Mouse (Mus musculus) heart, postnatal 25 days (tissue): Measurements from ENCODE around the gene Hist1h2bf. TPM values are rescaled to one million over a fixed set of nuclear protein-coding genes. Genes with fewer than 3 reads are reported as not detected.
"Not testable (repeated sequence)": the region's sequence is repeated elsewhere in the genome, so short reads cannot be mapped to it uniquely, and the experiment has no call there.

Source experiments
- DNase-seq: peaks from one replicate; pipeline ENCODE4 v3.0.0; 2022; ENCODE audit warnings: low spot score
- intact Hi-C: fragments of 180-260 bp; cut with DNase I; formaldehyde crosslinking; loops from one replicate; pipeline ENCODE4 v1.15.1; 2025
- total RNA-seq, 2 experiments: library from RNA; stranded (reverse); gene quantifications; 2 replicates each; pipeline ENCODE4 v1.2.3; 2021

The Hist1h2bf gene
- total RNA-seq, 2 experiments from 2014 or later, result 16.8 to 17.6 TPM

DNA sequence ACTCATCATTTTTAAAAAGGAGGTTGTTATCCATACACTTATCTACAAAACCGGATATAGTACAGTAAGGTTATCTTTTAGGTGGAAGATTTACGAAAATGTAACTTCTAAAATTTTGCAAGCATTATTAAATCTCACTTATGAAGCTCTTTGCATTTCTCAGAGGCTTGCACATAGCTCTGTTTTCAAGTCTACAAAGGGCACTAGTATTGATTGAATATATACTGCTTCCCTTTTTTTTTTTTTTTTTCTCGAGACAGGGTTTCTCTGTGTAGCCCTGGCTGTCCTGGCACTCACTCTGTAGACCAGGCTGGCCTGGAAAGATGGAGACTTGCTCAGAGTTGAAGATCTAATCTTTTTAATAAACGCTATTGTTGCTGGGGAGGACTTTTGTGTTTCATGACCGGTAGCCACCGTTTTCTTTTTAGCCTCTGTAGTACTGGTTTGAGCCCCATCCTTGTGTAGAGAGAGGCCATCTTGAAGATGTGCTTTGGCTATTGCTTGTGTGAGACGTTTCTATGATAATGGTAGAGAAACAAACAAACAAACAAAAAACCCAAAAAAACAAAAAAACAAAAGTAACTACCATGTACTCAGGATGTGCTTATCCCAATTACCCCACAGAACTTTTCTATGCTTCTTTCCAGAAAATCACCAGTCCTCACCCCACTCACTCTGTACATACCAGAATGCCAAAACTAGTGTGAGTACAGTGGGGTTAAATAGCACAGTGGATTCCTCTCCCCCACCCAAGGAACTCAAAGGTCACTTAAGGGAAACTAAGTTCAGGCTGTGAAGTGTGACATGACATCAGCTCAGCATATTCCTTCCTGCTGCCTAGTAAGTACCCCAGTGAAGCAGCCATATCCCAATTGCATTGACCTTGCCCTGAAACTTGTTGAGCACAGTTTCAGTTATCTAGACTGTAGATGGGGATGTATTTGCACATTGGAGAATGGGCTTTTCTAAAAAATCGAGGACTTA is 21.8 kb downstream of the Hist1h2bf start:
- intact Hi-C loops, result no loop called here
- no peak for DNase-seq

DNA sequence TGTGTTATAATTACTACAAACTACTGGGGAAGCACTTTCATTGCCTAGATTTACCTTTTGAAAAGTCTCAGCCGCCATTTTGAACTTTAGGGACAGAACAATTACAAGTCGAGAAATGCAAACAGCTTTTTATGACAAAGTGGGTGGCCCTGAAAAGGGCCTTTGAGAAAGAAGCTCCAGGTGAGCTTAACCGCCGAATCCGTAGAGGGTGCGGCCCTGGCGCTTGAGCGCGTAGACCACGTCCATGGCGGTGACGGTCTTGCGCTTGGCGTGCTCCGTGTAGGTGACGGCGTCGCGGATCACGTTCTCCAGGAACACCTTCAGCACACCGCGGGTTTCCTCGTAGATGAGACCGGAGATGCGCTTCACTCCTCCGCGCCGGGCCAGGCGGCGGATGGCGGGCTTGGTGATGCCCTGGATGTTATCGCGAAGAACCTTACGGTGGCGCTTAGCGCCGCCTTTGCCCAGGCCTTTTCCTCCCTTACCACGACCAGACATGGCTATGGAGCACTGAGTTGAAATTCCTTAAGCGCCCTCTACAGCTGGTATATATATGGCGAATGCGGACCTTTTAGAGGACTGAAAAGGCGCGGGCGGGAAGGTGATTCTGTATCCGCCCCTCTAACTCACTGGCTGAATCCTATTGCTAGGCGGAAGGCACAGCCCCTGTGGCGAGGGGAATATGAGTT is 22.7 kb downstream of the Hist1h2bf start, which contains the start of gene Hist1h4f:
Gene Hist1h4f (minus strand): TSS at position 503 of the 689 bp plus-strand sequence.
- intact Hi-C loops, result not testable (repeated sequence)
- DNase-seq, result peak; percentile 62

DNA sequence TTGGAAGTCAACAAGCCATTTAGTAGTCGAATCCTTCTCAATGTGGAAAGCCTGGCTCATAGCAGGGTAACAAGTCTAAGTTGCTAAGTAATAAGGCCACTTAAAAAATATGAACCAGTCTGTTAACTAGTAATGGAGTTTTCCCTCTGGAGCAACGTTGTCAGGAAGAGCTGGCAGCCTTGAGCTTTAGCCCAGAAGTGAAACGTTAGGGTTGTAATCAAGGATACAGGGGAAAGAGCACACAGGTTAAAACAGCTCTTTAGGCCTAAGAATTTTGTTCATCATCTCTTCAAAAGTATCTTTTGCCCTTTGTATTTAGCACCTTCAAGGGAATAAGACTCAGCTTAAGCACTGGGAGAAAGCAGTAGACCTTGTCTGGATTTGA is 23.2 kb downstream of the Hist1h2bf start:
- no peak for DNase-seq
- intact Hi-C loops, result no loop called here

DNA sequence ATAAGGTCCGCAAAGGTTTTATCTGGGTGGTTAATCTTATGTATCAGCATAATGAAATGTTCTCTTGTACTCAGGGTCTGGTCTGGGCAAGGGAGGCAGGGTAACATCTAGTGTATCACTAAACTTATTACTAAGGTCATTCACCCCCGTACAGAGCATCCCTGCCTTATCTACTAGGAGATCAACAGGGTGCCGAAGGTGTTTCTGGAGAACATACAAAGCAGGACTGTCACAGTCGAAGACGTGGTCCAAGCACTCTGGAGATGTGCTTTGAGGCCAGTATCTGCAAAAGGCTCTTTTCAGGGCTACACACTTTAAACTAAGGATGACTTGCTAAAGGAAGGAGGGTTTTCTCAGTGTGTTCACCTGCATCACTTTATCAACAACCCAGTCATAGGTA is 27.3 kb downstream of the Hist1h2bf start:
- intact Hi-C loops, result no loop called here
- no peak for DNase-seq

DNA sequence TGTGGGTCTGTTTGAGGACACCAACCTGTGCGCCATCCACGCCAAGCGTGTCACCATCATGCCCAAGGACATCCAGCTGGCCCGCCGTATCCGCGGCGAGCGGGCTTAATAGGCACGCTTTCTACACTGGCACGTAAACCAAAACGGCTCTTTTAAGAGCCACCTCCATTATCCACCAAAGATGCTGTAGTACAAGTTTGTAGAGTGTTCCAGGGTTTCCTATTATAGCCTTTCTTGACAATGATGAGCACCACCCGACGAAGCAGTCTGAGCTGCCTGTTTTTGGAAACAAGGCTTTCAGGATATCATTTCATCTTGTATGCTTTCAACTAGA is 29.2 kb downstream of the Hist1h2bf start:
- DNase-seq, result not testable (repeated sequence)

DNA sequence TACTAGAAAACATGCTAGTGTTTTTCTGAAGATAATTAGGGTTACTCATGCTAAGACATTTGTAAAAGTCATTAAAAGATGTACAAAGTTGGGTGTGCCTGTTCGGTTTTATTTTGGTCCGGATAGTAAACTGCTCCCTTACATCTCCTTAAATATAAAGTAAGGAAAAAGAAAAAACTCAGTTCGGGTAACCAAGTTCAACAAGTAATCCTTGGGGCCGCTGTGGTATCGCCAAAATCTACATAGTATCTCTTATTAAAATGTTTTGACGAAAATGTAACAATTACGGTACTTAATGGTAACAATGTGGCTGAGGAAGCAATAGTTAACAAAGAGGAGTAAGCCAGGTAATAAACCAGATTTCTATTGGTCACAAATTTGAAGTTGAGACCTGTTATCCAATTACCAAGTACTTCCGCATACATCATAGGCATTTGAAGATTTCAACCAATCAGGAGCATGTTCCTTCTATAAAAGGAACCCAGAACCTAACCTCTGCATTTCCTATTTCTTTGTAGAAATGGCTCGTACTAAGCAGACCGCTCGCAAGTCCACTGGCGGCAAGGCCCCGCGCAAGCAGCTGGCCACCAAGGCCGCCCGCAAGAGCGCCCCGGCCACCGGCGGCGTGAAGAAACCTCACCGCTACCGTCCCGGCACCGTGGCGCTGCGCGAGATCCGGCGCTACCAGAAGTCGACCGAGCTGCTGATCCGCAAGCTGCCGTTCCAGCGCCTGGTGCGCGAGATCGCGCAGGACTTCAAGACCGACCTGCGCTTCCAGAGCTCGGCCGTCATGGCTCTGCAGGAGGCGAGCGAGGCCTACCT is 29.8 kb downstream of the Hist1h2bf start, which contains the start of gene Hist1h3f:
Gene Hist1h3f (plus strand): TSS at position 88 of the 822 bp plus-strand sequence.
- peak; percentile 56 for DNase-seq
- intact Hi-C loops, result no loop called here

More for the DNA sequence above, 29.2 kb downstream of the Hist1h2bf start:
- intact Hi-C loops, result not testable (repeated sequence)

DNA sequence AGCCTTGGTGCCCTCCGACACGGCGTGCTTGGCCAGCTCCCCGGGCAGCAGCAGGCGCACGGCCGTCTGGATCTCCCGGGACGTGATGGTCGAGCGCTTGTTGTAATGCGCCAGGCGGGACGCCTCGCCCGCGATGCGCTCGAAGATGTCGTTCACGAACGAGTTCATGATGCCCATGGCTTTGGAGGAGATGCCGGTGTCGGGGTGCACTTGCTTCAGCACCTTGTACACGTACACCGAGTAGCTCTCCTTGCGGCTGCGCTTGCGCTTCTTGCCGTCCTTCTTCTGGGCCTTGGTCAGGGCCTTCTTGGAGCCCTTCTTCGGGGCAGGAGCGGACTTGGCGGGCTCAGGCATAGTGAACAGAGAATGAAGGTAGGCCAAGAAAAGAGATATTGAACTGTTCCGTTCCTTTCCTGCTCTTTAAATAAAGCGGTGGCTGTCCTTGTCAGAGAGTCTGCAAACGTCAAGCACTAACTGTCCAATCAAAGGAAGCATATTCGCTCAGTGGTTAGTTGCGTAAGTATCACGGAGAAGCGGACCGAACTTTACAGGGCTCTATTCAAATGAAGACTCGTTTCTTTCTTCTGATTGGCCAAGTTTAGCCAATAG is 30.9 kb downstream of the Hist1h2bf start, which contains the start of gene Hist1h2bh:
Gene Hist1h2bh (minus strand): TSS at position 394 of the 609 bp plus-strand sequence.
- intact Hi-C loops, result not testable (repeated sequence)
- peak; percentile 53 for DNase-seq

DNA sequence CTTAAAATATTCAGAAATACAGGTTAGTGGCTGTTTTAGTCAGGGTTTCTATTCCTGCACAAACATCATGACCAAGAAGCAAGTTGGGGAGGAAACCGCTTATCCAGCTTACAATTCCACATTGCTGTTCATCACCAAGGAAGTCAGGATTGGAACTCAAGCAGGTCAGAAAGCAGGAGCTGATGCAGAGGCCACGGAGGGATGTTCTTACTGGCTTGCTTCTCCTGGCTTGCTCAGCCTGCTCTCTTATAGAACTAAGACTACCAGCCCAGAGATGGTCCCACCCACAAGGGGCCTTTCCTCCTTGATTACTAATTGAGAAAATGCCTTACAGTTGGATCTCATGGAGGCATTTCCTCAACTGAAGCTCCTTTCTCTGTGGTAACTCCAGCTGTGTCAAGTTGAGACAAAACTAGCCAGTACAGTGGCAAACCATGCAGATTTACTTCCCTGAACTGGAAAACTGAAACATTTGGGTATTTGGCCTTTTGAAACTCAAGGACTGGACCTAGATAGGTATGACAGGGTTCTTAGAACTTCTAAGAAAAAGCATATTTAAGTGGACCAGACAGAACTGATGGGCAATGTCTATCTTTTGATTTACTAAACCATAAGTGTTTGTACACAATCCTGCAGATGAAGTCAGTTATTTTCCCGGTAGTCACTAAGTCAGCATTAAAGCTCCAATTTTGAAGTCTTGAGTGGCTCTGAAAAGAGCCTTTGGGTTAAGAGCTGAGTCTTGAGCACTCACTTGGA is 31.6 kb downstream of the Hist1h2bf start:
- intact Hi-C loops, DNase-seq: not testable (repeated sequence)

DNA sequence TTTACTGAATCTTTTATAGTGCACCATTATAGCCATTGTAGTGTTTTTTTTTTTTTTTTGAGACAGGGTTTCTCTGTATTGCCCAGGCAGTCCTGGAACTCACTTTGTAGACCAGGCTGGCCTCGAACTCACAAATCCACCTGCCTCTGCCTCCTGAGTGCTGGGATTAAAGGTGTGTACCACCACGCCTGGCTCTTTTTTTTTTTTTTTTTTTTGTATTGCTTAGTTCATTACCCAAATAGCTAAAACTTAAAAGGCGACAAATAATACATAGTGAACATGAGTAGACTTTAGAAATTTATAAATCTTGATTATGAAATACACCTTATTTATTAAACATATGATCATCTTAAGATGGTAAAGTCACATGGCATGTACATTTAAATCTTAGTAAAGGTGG is 32.5 kb downstream of the Hist1h2bf start:
- intact Hi-C loops, result no loop called here
- no peak for DNase-seq

DNA sequence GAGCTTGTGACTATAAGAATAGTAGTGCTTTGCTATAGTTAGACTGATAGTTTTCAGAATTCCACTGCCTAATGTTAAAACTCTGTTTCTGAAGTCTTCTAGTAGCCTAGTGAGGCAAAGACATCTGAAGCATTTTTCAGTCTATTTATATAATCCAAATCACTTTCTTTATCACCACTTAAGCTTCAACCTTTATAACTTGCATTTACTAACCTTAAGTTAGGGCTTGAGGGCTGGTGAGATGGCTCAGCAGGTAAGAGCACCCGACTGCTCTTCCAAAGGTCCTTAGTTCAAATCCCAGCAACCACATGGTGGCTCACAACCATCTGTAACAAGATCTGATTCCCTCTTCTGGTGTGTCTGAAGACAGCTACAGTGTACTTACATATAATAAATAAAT is 34.2 kb downstream of the Hist1h2bf start:
- intact Hi-C loops, DNase-seq: not testable (repeated sequence)

DNA sequence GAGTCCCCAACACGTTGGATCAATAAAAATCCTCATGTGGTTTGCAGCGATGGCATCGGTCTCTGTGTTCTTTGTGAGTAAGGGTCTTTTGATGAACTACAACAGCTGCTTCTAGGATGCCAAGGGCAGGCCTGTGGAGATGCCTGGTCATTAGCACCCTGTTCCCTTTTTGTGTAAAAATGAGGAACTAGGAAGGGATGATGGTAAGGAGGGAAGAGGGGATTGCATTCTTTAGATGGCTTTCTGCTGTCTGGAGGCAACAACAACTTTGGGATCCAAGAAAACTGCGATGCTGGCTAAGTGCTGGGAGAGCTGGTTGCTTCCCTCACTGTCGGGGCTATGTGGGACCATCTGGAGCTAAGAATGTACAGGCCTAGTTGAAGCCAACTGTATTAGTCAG is 35.7 kb downstream of the Hist1h2bf start:
- no peak for DNase-seq
- intact Hi-C loops, result no loop called here

DNA sequence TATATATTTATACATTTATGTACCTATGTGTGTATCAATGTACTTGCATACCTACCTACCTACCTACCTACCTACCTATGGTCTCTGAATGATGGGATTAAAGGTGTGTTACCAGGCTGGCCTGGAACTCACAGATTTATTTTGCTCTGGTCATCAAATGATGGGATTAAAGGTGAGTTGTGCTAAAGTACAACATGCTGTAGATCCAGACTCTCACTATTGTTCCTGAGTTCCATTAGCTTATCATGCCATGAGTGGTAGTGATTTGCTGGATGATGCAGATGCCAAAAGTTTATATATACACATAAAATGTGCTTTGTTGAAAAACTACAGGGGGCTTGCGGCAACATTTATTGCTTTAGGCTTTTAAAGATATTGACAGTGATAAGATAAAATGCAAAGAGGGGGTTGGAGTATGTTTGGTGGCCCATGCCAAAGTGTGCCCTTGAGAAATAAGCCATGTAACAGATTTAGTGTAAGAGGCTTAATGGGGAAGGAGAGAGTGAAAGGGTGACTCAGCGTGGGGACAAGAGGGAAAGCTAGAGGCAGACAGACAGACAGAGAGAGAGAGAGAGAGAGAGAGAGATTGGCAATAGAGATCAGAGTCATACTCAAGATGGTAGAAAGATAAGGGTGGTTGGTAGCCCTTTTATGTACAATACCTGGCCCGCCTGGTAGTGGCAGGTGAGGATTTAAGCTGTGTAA is 36.8 kb downstream of the Hist1h2bf start:
- intact Hi-C loops, result no loop called here
- DNase-seq, result no peak

DNA sequence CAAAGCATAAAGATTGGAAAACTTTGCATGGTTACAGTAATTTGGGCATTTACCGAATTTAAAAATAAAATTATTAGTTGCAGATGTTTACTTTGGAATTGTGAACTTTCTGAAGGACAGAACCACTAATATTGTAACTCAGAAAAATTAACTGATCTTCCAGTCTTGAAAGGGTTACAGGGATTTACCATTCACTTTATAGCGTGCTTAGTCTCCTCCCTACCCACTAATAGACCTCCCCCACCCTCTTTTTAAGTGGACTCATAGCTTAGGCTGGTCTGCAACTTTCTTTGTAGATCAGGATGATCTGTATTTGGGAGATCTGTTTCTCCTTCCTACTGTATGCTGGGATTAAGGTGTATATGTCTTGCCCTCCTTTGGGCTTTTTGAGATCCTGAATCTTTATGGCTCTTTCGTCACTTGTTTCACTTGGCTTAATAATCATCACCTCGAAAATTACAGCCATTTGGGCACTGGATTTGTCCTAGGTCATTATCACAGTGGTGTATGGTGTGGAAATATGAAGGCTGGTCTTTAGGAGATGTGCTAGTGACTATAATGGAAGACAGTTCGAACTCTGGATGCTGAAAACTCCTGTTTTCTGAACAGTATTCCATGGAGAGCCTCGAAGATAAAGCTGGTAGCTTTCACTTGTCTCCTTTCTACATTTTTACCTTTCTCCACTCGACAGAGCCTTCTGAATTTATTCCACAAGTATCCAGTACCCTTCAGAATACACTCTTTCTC is 37.7 kb downstream of the Hist1h2bf start:
- intact Hi-C loops, result no loop called here
- DNase-seq, result no peak

DNA sequence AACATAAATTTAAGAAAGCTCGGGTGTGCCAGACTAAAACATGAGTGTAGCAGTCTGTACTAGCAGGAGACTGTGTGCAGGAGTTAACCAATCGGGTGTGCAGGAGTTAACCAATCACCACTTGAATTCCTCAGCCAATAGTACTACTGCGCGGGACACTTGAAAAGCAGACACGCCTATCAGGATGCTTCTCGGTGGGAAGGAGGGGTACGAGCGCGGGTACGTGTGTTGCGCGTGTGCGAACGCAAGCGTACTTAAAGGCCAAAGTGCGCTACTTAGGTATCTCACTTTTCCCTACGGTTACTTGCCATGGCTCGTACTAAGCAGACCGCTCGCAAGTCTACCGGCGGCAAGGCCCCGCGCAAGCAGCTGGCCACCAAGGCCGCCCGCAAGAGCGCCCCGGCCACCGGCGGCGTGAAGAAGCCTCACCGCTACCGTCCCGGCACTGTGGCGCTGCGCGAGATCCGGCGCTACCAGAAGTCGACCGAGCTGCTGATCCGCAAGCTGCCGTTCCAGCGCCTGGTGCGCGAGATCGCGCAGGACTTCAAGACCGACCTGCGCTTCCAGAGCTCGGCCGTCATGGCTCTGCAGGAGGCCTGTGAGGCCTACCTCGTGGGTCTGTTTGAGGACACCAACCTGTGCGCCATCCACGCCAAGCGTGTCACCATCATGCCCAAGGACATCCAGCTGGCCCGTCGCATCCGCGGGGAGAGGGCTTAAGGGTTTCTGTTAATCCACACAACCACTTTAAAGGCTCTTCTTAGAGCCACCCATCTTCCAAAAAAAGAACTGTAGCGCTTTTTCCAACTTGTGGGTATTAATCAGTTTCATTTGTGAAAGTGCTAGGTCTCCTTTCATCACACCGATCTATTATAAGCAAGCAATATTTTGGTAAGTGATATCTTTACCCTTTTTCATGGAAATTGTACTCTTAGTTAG is 38.6 kb downstream of the Hist1h2bf start, which contains the start of gene Hist1h3g:
Gene Hist1h3g (plus strand): TSS at position 286 of the 939 bp plus-strand sequence.
- intact Hi-C loops, result not testable (repeated sequence)
- DNase-seq, result peak; percentile 71

DNA sequence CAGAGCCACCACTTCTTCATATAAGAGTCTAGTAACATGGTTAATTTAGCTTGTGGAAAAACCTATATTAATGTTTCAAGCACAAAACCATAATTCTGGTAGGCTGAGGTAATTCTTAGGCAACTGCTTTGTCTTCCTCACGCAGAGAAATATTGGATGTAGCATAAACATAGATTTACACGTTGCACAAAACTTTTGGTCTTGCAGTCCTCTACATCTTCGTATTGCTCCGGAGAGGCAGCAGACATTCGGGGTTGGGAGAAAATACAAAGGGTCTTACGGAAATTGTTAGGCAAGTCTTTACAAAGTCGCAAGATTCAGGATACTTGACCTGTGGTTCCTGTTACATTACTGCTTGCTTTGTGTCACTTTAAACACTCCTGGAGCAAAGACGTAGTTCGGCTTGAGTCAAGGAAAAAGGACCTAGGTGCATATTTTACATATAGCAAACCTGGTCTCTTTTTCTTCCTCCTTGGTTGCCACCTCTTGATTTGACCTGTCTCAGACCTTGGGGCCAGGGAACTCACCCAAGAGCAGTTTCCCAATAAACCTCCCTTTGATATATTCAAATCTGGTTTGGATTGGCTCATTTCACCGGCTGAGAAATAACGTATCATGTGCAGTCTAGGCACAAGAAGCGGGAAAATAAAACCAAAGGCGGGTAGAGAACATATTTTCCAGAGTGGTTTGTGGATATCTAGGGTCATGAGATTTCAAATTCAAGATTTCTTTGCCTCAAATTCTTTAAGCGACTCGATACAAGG is 39.4 kb downstream of the Hist1h2bf start:
- DNase-seq, result no peak
- intact Hi-C loops, result loop anchor here (5.0 kb wide), 3 partner anchors 48 to 1822 kb away; partner anchors contain the start of gene Hist1h4d
